12 mouse cellular contexts compared by ENCODE assay signal in the genomic region with DNA sequence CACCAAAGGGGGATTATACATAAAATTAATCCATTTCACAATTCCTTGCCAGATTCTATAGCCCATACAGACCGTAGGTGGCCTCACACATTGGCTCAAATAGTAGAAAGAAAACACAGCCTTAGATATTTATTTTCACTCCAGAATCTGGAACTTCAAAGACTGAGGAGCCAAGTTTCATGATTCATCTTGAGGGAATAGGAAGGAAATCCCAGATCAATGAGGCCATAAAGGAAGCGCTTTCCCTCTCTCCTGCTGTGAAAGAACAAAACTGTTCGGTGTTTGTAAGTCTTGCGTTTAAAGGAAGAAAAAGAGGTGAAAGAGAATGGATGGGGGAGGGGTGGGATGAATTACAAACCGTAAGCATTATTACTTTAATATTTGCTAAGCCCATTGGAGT.
"Had no signal": no experiment of that assay in that cellular context is flagged by ENCODE, and none has a peak within 500 bp of the region (broad histone marks: within the 10 kb centered on the region; RNA-seq: fewer than 3 reads in every experiment).

No protein-coding gene starts in this region.

- H3K36me3 ChIP-seq: liver, embryonic 13.5 days; lung, embryonic 15.5 days; midbrain, embryonic 15.5 days had no signal

- H3K9me3 ChIP-seq: liver, embryonic 13.5 days; lung, embryonic 15.5 days; midbrain, embryonic 15.5 days had no signal

- H3K27me3 ChIP-seq: liver, embryonic 13.5 days; lung, embryonic 15.5 days; megakaryocyte, embryonic 14.5 days; midbrain, embryonic 15.5 days had no signal

- H3K4me3 ChIP-seq: liver, embryonic 13.5 days; lung, embryonic 15.5 days; megakaryocyte, embryonic 14.5 days; midbrain, embryonic 15.5 days had no signal

- H3K27ac ChIP-seq: liver, embryonic 13.5 days; lung, embryonic 15.5 days; macrophage; midbrain, embryonic 15.5 days had no signal

- H3K4me1 ChIP-seq: liver, embryonic 13.5 days; lung, embryonic 15.5 days; megakaryocyte, embryonic 14.5 days had no signal

- H3K9ac ChIP-seq: liver, embryonic 13.5 days; liver, postnatal 0 days; lung, embryonic 15.5 days; midbrain, embryonic 15.5 days had no signal

- H3K4me2 ChIP-seq: liver, embryonic 13.5 days; lung, embryonic 15.5 days; midbrain, embryonic 11.5 days; midbrain, embryonic 15.5 days had no signal

- ATAC-seq: liver, postnatal 0 days; midbrain, embryonic 15.5 days had no signal

- DNase-seq: kidney, postnatal 14 days; liver; liver, embryonic 13.5 days; liver, postnatal 0 days; lung, postnatal 14 days; right cerebral cortex, postnatal 14 days; thymus, postnatal 36 days had no signal
